Mouse (Mus musculus): Measurements from ENCODE around the gene Prph2.

DNA sequence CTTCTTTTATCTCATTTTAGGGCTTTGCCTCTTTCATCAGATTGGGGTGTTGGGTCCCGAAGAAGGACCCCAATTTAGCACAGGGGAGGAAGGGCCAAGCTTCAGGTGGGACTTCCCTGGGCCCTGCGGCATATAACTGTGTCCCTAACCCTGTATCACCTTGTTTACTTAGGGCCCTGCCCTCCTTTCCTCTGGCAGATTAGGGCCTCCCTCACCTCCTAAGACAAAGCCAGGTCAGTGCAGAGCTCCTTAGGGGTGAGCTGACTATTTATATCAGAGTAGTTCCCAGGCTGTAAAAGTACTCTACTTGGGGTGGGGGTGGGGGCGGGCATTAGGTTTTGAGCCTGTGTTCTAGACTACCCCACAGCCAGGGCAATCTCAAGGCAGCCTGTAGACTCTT is 4.9 kb downstream of the Prph2 start:
- TF ChIP-seq CTCF (IDR thresholded peaks at IDR 0.05; ENCODE audit: control insufficient read depth, insufficient read depth, insufficient read length) (no peak), MAX (IDR thresholded peaks at IDR 0.05) (no peak), MYOG (IDR thresholded peaks at IDR 0.05; ENCODE audit: control insufficient read depth, extremely low read depth, insufficient read length) (no peak), CEBPB (IDR thresholded peaks at IDR 0.05; ENCODE audit: low read depth) (no peak), FOSL1 (IDR thresholded peaks at IDR 0.05; ENCODE audit: insufficient read depth, low read length, poor library complexity, severe bottlenecking) (no peak), USF1 (IDR thresholded peaks at IDR 0.05; ENCODE audit: low read depth) (no peak), MYOD1 (IDR thresholded peaks at IDR 0.05; ENCODE audit: control insufficient read depth, insufficient read length, low read depth) (no peak)
